Mouse (Mus musculus) stomach, embryonic 16.5 days (tissue): ENCODE data around the gene Rnf121. TPM values are rescaled to one million over a fixed set of nuclear protein-coding genes. Genes with fewer than 3 reads are reported as not detected.

ENCODE experiments used
- ATAC-seq: fragments of 200-750 bp; cut with Nextera tagmentation; 2 replicates; pipeline ENCODE4 v1.8.0; 2017; ENCODE audit warnings: moderate number of reproducible peaks, moderate TSS enrichment; ENCODE audit not compliant: insufficient read depth, low FRiP score
- H3K27ac ChIP-seq: fragments of 300-500 bp; sonication (generic); 2 replicates; pipeline ENCODE4 v1.5.1; 2014; ENCODE audit warnings: low read length
- H3K27me3 ChIP-seq: fragments of 300-500 bp; sonication (generic); 2 replicates; pipeline ENCODE4 v1.6.1; 2014; ENCODE audit warnings: low read length, control low read depth, mixed read lengths; ENCODE audit not compliant: control insufficient read depth, insufficient read depth
- H3K36me3 ChIP-seq: fragments of 300-500 bp; sonication (generic); 2 replicates; pipeline ENCODE4 v1.6.1; 2014; ENCODE audit warnings: low read length; ENCODE audit not compliant: control insufficient read depth, insufficient read depth
- H3K4me1 ChIP-seq: fragments of 300-500 bp; sonication (generic); 2 replicates; pipeline ENCODE4 v1.6.1; 2014; ENCODE audit warnings: low read length, control low read depth, mixed read lengths; ENCODE audit not compliant: control insufficient read depth, insufficient read depth
- H3K4me2 ChIP-seq: fragments of 300-500 bp; sonication (generic); 2 replicates; pipeline ENCODE4 v1.6.1; 2014; ENCODE audit warnings: low read depth, low read length, mixed read lengths
- H3K4me3 ChIP-seq: fragments of 300-500 bp; sonication (generic); replicated peaks from 2 replicates; pipeline ENCODE4 v1.5.1; 2014; ENCODE audit warnings: mild to moderate bottlenecking, low read length
- H3K9ac ChIP-seq: fragments of 300-500 bp; sonication (generic); 2 replicates; pipeline ENCODE4 v1.6.1; 2014; ENCODE audit warnings: low read length
- H3K9me3 ChIP-seq: fragments of 300-500 bp; sonication (generic); replicated peaks from 2 replicates; pipeline ENCODE4 v1.6.1; 2016; ENCODE audit warnings: low read length, control low read depth; ENCODE audit not compliant: control insufficient read depth
- WGBS: fragments of 180-500 bp; shearing (Covaris S2); extraction: QIAGEN DNeasy Blood & Tissue Kit; methylation state at CpG from one replicate; pipeline ENCODE4 v1.1.7; 2014; 5-methylcytosine and 5-hydroxymethylcytosine counted together
- polyA plus RNA-seq: library from polyadenylated mRNA; unstranded; fragments of >200 nt; fragmentation: Nextera tagmentation; extraction: Ambion mirVana; gene quantifications from 2 replicates; pipeline ENCODE4 v1.2.1, GENCODE M21; 2015

The Rnf121 gene
- polyA plus RNA-seq, 1 experiment from 2014 or later: 27.0 TPM

GRCm38 (mm10) chr7:102102241-102102640 lies 37.0 kb upstream of the Rnf121 start:
- no peak for ATAC-seq
- Histone ChIP-seq H3K4me3 (no peak overlapping the region), H3K36me3 (no peaks in the 10 kb centered on the region), H3K4me1 (peaks cover 13% of the 10 kb centered on the region), H3K4me2 (no peak overlapping the region), H3K27me3 (no peaks in the 10 kb centered on the region), H3K27ac (no peak overlapping the region), H3K9me3 (no peaks in the 10 kb centered on the region), H3K9ac (no peak overlapping the region)
- 48% methylated on average over 8 of the region's 8 CpGs for WGBS

- no peak within 1 kb of the TSS for H3K27ac ChIP-seq
- no peak within 1 kb of the TSS for H3K4me2 ChIP-seq
- H3K27me3 ChIP-seq: no peaks in the 10 kb centered on the region
- no peak within 1 kb of the TSS for H3K4me3 ChIP-seq
- no peaks in the 10 kb centered on the region for H3K36me3 ChIP-seq
- H3K9me3 ChIP-seq: no peaks in the 10 kb centered on the region
- H3K9ac ChIP-seq: no peak within 1 kb of the TSS
- peaks cover 6% of the 10 kb centered on the region for H3K4me1 ChIP-seq
- ATAC-seq: no peak
- WGBS: 69% methylated on average over 5 of the region's 5 CpGs
Measured at GRCm38 (mm10) chr7:102101487-102101886, 36.2 kb upstream of the Rnf121 start, which contains the start of gene Art1. Art1 (plus strand) TSS chr7:102101743.

- 62% methylated on average over 5 of the region's 5 CpGs for WGBS
- H3K9ac ChIP-seq: no peak overlapping the region
- H3K9me3 ChIP-seq: no peaks in the 10 kb centered on the region
- no peak overlapping the region for H3K4me2 ChIP-seq
- H3K27ac ChIP-seq: no peak overlapping the region
- H3K36me3 ChIP-seq: no peaks in the 10 kb centered on the region
- H3K4me3 ChIP-seq: no peak overlapping the region
- no peaks in the 10 kb centered on the region for H3K27me3 ChIP-seq
- no peak for ATAC-seq
- H3K4me1 ChIP-seq: peaks cover 6% of the 10 kb centered on the region
Measured at GRCm38 (mm10) chr7:102100868-102101267, 35.6 kb upstream of the Rnf121 start.

- Histone ChIP-seq H3K4me3 (peak overlapping the region; percentile 30), H3K9ac (peak overlapping the region; percentile 51), H3K4me2 (peak overlapping the region; percentile 54), H3K4me1 (peaks cover 6% of the 10 kb centered on the region), H3K27me3 (no peaks in the 10 kb centered on the region), H3K27ac (no peak overlapping the region), H3K9me3 (no peaks in the 10 kb centered on the region), H3K36me3 (no peaks in the 10 kb centered on the region)
- 8% methylated on average over 30 of the region's 30 CpGs for WGBS
- peak; percentile 48; the same call in 1 of the 2 replicates for ATAC-seq
Measured at GRCm38 (mm10) chr7:102099760-102100661, 34.7 kb upstream of the Rnf121 start.

GRCm38 (mm10) chr7:102087336-102087735 lies 22.1 kb upstream of the Rnf121 start:
- Histone ChIP-seq H3K9ac (no peak overlapping the region), H3K27ac (no peak overlapping the region), H3K4me2 (no peak overlapping the region), H3K36me3 (peaks cover 4% of the 10 kb centered on the region; the same call in 1 of the 2 replicates), H3K4me3 (no peak overlapping the region), H3K9me3 (no peaks in the 10 kb centered on the region), H3K27me3 (no peaks in the 10 kb centered on the region), H3K4me1 (no peaks in the 10 kb centered on the region)
- no peak for ATAC-seq
- 80% methylated on average over 4 of the region's 4 CpGs for WGBS

- no peak overlapping the region for H3K27ac ChIP-seq
- peaks cover 4% of the 10 kb centered on the region; the same call in 1 of the 2 replicates for H3K36me3 ChIP-seq
- ATAC-seq: no peak
- no peaks in the 10 kb centered on the region for H3K9me3 ChIP-seq
- no peaks in the 10 kb centered on the region for H3K27me3 ChIP-seq
- WGBS: 86% methylated on average over 26 of the region's 26 CpGs
- no peak overlapping the region for H3K9ac ChIP-seq
- no peaks in the 10 kb centered on the region for H3K4me1 ChIP-seq
- H3K4me3 ChIP-seq: no peak overlapping the region
- H3K4me2 ChIP-seq: no peak overlapping the region
Measured at GRCm38 (mm10) chr7:102084041-102084696, 18.9 kb upstream of the Rnf121 start.

- no peak for ATAC-seq
Measured at GRCm38 (mm10) chr7:102082816-102083215, 17.5 kb upstream of the Rnf121 start, which contains the start of gene Trpc2. Trpc2 (plus strand) TSS chr7:102083116.

GRCm38 (mm10) chr7:102081784-102082183 lies 16.5 kb upstream of the Rnf121 start:
- 94% methylated on average over 5 of the region's 5 CpGs for WGBS
- no peaks in the 10 kb centered on the region for H3K4me1 ChIP-seq
- peaks cover 13% of the 10 kb centered on the region; the same call in 1 of the 2 replicates for H3K36me3 ChIP-seq
- no peaks in the 10 kb centered on the region for H3K27me3 ChIP-seq
- no peak overlapping the region for H3K4me3 ChIP-seq
- no peaks in the 10 kb centered on the region for H3K9me3 ChIP-seq
- ATAC-seq: no peak
- H3K4me2 ChIP-seq: no peak overlapping the region
- H3K27ac ChIP-seq: no peak overlapping the region
- H3K9ac ChIP-seq: no peak overlapping the region

More at GRCm38 (mm10) chr7:102082816-102083215, 17.5 kb upstream of the Rnf121 start, which contains the start of gene Trpc2:
- Histone ChIP-seq H3K9ac (no peak within 1 kb of the TSS), H3K36me3 (peaks cover 4% of the 10 kb centered on the region; the same call in 1 of the 2 replicates), H3K4me2 (no peak within 1 kb of the TSS), H3K4me3 (no peak within 1 kb of the TSS), H3K9me3 (no peaks in the 10 kb centered on the region), H3K27me3 (no peaks in the 10 kb centered on the region), H3K4me1 (no peaks in the 10 kb centered on the region), H3K27ac (no peak within 1 kb of the TSS)
- WGBS: 85% methylated on average over 5 of the region's 5 CpGs

- no peak for ATAC-seq
- 82% methylated on average over 8 of the region's 8 CpGs for WGBS
- no peak overlapping the region for H3K27ac ChIP-seq
- no peak overlapping the region for H3K4me2 ChIP-seq
- no peaks in the 10 kb centered on the region for H3K27me3 ChIP-seq
- H3K36me3 ChIP-seq: peaks cover 15% of the 10 kb centered on the region
- H3K9me3 ChIP-seq: no peaks in the 10 kb centered on the region
- no peak overlapping the region for H3K4me3 ChIP-seq
- no peaks in the 10 kb centered on the region for H3K4me1 ChIP-seq
- H3K9ac ChIP-seq: no peak overlapping the region
Measured at GRCm38 (mm10) chr7:102080311-102080710, 15.0 kb upstream of the Rnf121 start.
